Mouse (Mus musculus) brain, embryonic 14.5 days (tissue): ENCODE measurements around the gene Kif5c.

Experiments
- CTCF ChIP-seq: fragments of 200-500 bp; IDR thresholded peaks from 2 replicates; pipeline ENCODE4 v1.5.1; 2012; ENCODE audit warnings: inconsistent platforms, mild to moderate bottlenecking, moderate library complexity, borderline replicate concordance; ENCODE audit not compliant: insufficient read depth, insufficient read length; ENCODE audit errors: extremely low read depth
- POLR2A ChIP-seq: fragments of 200-500 bp; IDR thresholded peaks from 2 replicates; pipeline ENCODE4 v1.6.1; 2012; ENCODE audit warnings: mild to moderate bottlenecking, inconsistent platforms, borderline replicate concordance; ENCODE audit not compliant: poor library complexity, insufficient read depth, insufficient read length, severe bottlenecking; ENCODE audit errors: extremely low read depth

GRCm38 (mm10) chr2:49583311-49583710, 35.8 kb upstream of the Kif5c start:
- TF ChIP-seq POLR2A = no peak
- no peak for TF ChIP-seq CTCF
